Mouse (Mus musculus) liver, postnatal 0 days (tissue): ENCODE data around the gene Cse1l.

Source experiments
- CTCF ChIP-seq: sonication (generic); IDR thresholded peaks from 2 replicates; pipeline ENCODE4 v1.5.1; 2016; ENCODE audit warnings: antibody characterized with exemption, low read depth
- EP300 ChIP-seq: IDR thresholded peaks from 2 replicates; pipeline ENCODE4 v1.6.1; 2016; ENCODE audit warnings: antibody characterized with exemption, low read depth, mild to moderate bottlenecking

DNA sequence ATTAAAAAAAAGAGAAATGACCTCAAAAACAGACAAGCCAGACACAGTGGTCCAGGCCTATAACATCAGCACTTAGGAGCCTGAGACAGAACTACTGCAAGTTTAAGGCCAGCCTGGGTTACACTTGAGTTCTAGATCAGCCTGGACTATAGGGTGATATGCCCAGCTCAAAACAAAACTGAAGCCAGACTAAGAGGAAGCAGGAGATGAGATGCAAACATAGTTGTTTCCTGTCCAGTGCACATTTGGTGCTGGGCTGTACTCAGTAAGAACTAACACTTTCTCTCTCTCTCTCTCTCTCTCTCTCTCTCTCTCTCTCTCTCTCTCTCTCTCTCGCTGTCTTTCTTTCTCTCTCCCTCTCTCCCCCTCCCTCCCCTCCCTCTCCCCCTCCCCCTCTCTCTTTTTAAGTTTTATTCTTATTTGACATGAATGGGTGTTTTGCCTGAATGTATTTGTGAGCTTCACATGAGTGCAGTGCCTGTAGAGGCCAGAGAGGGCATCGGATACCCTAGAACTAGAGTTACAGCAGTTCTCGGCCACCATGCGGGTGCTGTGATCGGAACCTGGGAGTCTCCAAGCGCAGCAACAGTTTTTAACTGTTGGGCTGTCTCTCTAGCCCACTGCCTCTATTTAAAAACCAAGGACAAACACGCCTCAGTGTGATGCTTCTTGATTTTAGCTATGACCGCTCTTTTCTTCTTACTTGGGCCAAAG is 4.9 kb upstream of the Cse1l start:
- TF ChIP-seq EP300 (no peak), CTCF (no peak)
